Mouse (Mus musculus): Measurements from ENCODE around the gene Rab31. TPM values are rescaled to one million over a fixed set of nuclear protein-coding genes. Genes with fewer than 3 reads are reported as not detected.

Gene Rab31
- polyA plus RNA-seq, 1 experiment from 2014 or later = 28.3 TPM

DNA sequence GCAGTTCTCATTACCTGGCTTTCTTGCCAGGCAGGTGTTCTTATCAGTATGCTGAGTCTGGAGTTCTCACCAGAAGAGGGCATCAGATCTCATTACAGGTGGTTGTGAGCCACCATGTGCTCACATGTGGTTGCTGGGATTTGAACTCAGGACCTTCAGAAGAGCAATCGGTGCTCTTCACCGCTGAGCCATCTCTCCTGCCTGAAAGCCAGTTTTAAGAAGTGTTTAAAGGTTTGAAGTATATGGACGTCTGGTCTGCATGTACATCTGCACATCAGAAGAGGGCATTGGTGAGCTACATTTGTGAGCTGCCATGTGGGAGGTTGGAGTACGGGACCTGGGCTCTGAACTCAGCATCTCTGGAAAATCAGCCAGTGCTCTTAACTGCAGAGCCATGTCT, 1.1 kb upstream of the Rab31 start:
- 71% methylated on average over 4 of the region's 4 CpGs for WGBS
- Histone ChIP-seq H3K9me3 (replicated peaks; ENCODE audit: control insufficient read depth, low read length) (no peaks in the 10 kb centered on the region), H3K27me3 (ENCODE audit: control insufficient read depth, insufficient read depth, low read length) (no peaks in the 10 kb centered on the region), H3K27ac (ENCODE audit: low read length) (no peak overlapping the region), H3K4me1 (ENCODE audit: control insufficient read depth, insufficient read depth, low read length) (peaks cover 19% of the 10 kb centered on the region), H3K9ac (ENCODE audit: low read length) (no peak overlapping the region), H3K4me2 (ENCODE audit: low read depth, low read length) (no peak overlapping the region), H3K4me3 (ENCODE audit: low read length) (no peak overlapping the region), H3K36me3 (ENCODE audit: control insufficient read depth, insufficient read depth) (no peaks in the 10 kb centered on the region)
- ATAC-seq (replicated peaks; ENCODE audit: extremely low read depth, insufficient read depth, low FRiP score) = no peak

DNA sequence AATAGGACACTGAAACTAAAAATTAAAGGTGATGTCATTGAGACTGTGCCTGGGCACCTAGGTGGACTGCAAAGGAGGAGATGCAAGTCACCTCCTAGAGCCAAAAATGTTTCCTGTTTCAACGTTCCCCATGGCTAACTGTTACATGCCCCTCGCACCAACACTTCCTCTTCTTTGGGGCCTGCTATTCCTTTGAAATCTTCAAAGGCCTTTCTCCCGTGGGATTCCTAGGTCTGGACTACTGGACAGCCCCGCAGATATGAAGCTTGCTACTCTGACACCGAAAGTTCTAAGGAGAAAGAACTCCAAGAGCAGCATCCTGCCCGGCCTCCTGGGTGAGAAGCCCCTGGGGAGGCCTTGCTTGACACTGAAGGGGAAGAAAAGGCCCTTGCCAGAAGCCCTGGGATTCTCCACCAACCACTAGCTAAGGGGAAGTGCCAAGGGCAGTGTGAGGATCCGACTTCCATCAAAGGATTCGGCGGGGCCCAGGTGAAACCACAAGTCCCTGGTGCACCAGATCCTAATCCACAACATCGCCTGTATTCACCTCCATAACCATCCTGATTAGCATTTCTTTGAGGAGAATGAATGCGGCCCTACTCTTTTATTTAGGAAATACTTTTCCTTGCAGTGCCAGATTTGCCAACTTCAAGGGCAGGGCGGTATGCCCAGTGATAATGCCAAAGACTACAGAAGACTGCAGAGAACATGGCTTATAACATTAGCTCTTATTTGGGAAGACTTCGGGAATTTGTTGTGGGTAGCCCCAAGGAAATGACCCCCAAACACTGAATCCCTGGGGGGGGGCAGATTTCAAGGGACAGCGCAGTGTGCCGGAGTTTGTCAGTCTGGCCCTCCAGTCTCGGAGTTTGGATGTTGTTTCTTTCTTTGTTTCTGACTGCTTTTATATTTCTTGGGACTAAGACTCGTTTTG, 1.3 kb downstream of the Rab31 start:
- Histone ChIP-seq H3K9ac (ENCODE audit: low read length) (peak overlapping the region; percentile 84), H3K4me1 (ENCODE audit: control insufficient read depth, insufficient read depth, low read length) (peaks cover 26% of the 10 kb centered on the region), H3K4me3 (ENCODE audit: low read length) (peak overlapping the region; percentile 85), H3K27ac (ENCODE audit: low read length) (no peak overlapping the region), H3K27me3 (ENCODE audit: control insufficient read depth, insufficient read depth, low read length) (no peaks in the 10 kb centered on the region), H3K9me3 (replicated peaks; ENCODE audit: control insufficient read depth, low read length) (no peaks in the 10 kb centered on the region), H3K36me3 (ENCODE audit: control insufficient read depth, insufficient read depth) (no peaks in the 10 kb centered on the region), H3K4me2 (ENCODE audit: low read depth, low read length) (peak overlapping the region; percentile 97)
- 37% methylated on average over 17 of the region's 17 CpGs for WGBS
- ATAC-seq (replicated peaks; ENCODE audit: extremely low read depth, insufficient read depth, low FRiP score) = no peak

DNA sequence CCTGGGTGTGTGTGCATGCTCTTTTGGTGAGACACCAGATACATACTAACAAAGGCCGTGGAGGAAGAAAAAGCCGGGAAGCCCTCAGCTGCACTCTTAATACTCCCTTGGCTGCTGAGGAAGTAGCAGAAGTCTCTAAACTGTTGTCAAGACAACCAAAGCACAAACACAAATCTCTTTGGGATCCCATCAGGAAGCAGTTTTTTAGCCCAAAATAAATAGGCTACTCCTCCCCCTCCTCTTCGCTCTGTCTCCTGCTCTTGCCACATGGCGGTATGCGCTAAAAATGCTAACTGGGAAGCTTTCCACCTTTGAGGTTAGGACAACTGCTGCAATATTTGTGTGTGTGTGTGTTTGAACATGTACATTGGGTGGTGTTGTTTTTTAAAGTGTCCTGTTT, 4.1 kb downstream of the Rab31 start:
- Histone ChIP-seq H3K9ac (ENCODE audit: low read length) (no peak overlapping the region), H3K36me3 (ENCODE audit: control insufficient read depth, insufficient read depth) (no peaks in the 10 kb centered on the region), H3K9me3 (replicated peaks; ENCODE audit: control insufficient read depth, low read length) (no peaks in the 10 kb centered on the region), H3K4me1 (ENCODE audit: control insufficient read depth, insufficient read depth, low read length) (peaks cover 26% of the 10 kb centered on the region), H3K27me3 (ENCODE audit: control insufficient read depth, insufficient read depth, low read length) (no peaks in the 10 kb centered on the region), H3K27ac (ENCODE audit: low read length) (no peak overlapping the region), H3K4me3 (ENCODE audit: low read length) (no peak overlapping the region), H3K4me2 (ENCODE audit: low read depth, low read length) (no peak overlapping the region)
- WGBS = 66% methylated on average over 5 of the region's 5 CpGs
- no peak for ATAC-seq (replicated peaks; ENCODE audit: extremely low read depth, insufficient read depth, low FRiP score)

DNA sequence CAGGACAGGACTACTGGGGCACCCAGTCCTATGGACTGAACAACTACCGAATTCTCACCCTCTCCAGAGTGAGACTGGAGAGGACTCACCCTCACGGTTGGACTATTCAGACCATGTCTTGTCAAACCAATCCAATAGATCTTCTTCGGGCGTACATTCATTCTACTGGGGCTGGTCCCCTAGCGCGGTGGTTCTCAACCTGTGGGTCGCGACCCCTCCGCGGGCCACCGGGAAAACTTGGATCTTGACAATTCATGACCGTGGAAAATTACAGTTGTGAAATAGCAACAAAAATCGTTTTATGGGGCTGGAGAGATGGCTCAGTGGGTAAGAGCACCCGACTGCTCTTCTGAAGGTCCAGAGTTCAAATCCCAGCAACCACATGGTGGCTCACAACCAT, 9.3 kb downstream of the Rab31 start:
- no peaks in the 10 kb centered on the region for H3K9me3 ChIP-seq (replicated peaks; ENCODE audit: control insufficient read depth, low read length)
- 95% methylated on average over 14 of the region's 14 CpGs for WGBS
- no peak for ATAC-seq (replicated peaks; ENCODE audit: extremely low read depth, insufficient read depth, low FRiP score)

DNA sequence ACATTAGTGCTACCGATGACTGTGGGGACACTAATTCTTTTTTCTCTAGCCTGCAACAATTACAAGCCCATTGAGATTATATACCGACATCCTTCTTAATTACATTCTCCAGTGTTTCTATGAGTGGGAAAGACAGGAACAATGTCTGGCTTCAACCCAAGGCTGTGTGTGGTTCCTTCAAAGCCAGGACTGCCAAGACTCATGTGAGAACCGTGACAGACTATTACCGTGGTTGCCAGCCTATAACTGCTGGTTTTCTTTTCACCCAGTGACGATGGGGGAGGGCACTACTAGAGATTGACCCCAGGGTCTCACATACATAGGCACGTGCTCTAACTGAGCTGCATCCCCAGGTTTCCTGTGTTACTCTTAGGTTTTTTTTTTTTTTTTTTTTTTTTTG, 15.4 kb downstream of the Rab31 start:
- no peak overlapping the region for H3K9ac ChIP-seq (ENCODE audit: low read length)
- H3K27ac ChIP-seq (ENCODE audit: low read length) = no peak overlapping the region
- no peak overlapping the region for H3K4me2 ChIP-seq (ENCODE audit: low read depth, low read length)
- no peak overlapping the region for H3K4me3 ChIP-seq (ENCODE audit: low read length)
- H3K4me1 ChIP-seq (ENCODE audit: control insufficient read depth, insufficient read depth, low read length) = peaks cover 4% of the 10 kb centered on the region; the same call in 1 of the 2 replicates
- no peak for ATAC-seq (replicated peaks; ENCODE audit: extremely low read depth, insufficient read depth, low FRiP score)
- peaks cover 7% of the 10 kb centered on the region for H3K36me3 ChIP-seq (ENCODE audit: control insufficient read depth, insufficient read depth)
- H3K27me3 ChIP-seq (ENCODE audit: control insufficient read depth, insufficient read depth, low read length) = no peaks in the 10 kb centered on the region
- 63% methylated on average over 6 of the region's 6 CpGs for WGBS
- peaks cover 5% of the 10 kb centered on the region for H3K9me3 ChIP-seq (replicated peaks; ENCODE audit: control insufficient read depth, low read length)

More for the DNA sequence above, 9.3 kb downstream of the Rab31 start:
- H3K27me3 ChIP-seq (ENCODE audit: control insufficient read depth, insufficient read depth, low read length) = no peaks in the 10 kb centered on the region
- H3K4me2 ChIP-seq (ENCODE audit: low read depth, low read length) = no peak overlapping the region
- no peak overlapping the region for H3K27ac ChIP-seq (ENCODE audit: low read length)
- H3K9ac ChIP-seq (ENCODE audit: low read length) = no peak overlapping the region
- no peak overlapping the region for H3K4me3 ChIP-seq (ENCODE audit: low read length)
- H3K36me3 ChIP-seq (ENCODE audit: control insufficient read depth, insufficient read depth) = peaks cover 2% of the 10 kb centered on the region; the same call in 1 of the 2 replicates
- peaks cover 4% of the 10 kb centered on the region; the same call in 1 of the 2 replicates for H3K4me1 ChIP-seq (ENCODE audit: control insufficient read depth, insufficient read depth, low read length)

DNA sequence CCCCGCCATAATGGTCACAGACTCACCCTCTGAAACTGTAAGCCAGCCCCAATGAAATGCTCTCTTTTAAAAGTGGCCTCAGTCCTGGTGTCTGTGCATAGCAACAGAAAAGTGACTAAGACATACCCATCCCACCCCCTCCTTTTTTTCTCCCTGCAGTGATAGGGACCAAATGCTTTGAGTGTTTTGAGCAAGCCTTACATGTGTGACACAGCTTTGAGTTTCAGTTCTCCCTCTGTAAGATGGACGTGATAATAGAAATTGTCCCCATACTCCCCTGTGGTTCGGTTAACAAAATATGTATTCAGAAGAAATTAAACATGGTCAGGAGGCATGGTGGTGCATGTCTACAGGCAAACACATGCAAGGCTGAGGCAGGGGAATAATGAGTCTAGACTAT, 16.7 kb downstream of the Rab31 start:
- H3K4me2 ChIP-seq (ENCODE audit: low read depth, low read length) = no peak overlapping the region
- peaks cover 7% of the 10 kb centered on the region for H3K36me3 ChIP-seq (ENCODE audit: control insufficient read depth, insufficient read depth)
- H3K4me3 ChIP-seq (ENCODE audit: low read length) = no peak overlapping the region
- H3K27ac ChIP-seq (ENCODE audit: low read length) = no peak overlapping the region
- H3K9me3 ChIP-seq (replicated peaks; ENCODE audit: control insufficient read depth, low read length) = peaks cover 7% of the 10 kb centered on the region
- no peak overlapping the region for H3K9ac ChIP-seq (ENCODE audit: low read length)
- no peaks in the 10 kb centered on the region for H3K27me3 ChIP-seq (ENCODE audit: control insufficient read depth, insufficient read depth, low read length)
- H3K4me1 ChIP-seq (ENCODE audit: control insufficient read depth, insufficient read depth, low read length) = peaks cover 4% of the 10 kb centered on the region; the same call in 1 of the 2 replicates
- WGBS = 92% methylated on average over 3 of the region's 3 CpGs
- ATAC-seq (replicated peaks; ENCODE audit: extremely low read depth, insufficient read depth, low FRiP score) = no peak

DNA sequence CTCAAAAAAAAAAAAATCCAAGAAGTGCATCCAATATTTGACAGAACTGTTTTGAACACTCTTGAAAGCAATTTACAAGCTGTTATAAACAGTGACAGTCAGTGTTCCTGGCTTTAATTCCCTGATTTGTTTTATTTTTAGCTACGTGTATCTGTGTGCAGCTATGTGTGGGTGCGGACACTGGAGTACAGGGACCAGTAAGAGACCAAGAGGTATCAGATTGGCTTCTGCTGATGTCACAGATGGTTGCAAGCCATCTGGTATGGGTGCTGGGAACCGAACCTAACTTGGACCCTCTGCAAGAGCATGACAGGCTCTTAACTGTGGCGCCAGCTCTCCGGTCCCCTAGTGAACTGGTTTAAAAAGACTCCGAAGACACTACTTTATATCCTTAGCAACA, 19.4 kb downstream of the Rab31 start:
- Histone ChIP-seq H3K4me2 (ENCODE audit: low read depth, low read length) (no peak overlapping the region), H3K9me3 (replicated peaks; ENCODE audit: control insufficient read depth, low read length) (peaks cover 11% of the 10 kb centered on the region), H3K4me1 (ENCODE audit: control insufficient read depth, insufficient read depth, low read length) (peaks cover 4% of the 10 kb centered on the region; the same call in 1 of the 2 replicates), H3K9ac (ENCODE audit: low read length) (no peak overlapping the region), H3K4me3 (ENCODE audit: low read length) (no peak overlapping the region), H3K27me3 (ENCODE audit: control insufficient read depth, insufficient read depth, low read length) (no peaks in the 10 kb centered on the region), H3K36me3 (ENCODE audit: control insufficient read depth, insufficient read depth) (peaks cover 10% of the 10 kb centered on the region), H3K27ac (ENCODE audit: low read length) (no peak overlapping the region)
- ATAC-seq (replicated peaks; ENCODE audit: extremely low read depth, insufficient read depth, low FRiP score) = no peak
- 87% methylated on average over 6 of the region's 6 CpGs for WGBS

DNA sequence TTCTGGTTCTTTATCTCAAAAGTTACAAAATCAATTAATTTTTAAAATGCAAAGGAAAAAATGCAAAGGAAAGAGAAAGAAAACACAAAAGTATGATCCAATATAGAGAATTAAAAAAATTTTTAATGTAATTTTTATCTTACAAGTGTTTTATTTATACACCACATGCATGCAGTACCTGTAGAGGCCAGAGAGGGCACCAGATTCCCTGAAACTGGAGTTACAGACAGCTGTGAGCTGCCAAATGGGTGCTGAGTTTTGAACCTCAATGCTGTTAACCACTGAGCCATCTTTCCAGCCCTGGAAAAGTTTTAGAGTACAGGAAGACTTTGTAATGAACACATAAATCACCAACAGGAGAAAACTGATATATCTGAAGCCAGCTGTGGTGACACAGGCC, 22.3 kb downstream of the Rab31 start:
- Histone ChIP-seq H3K4me1 (ENCODE audit: control insufficient read depth, insufficient read depth, low read length) (peaks cover 4% of the 10 kb centered on the region; the same call in 1 of the 2 replicates), H3K9ac (ENCODE audit: low read length) (no peak overlapping the region), H3K27ac (ENCODE audit: low read length) (no peak overlapping the region), H3K4me2 (ENCODE audit: low read depth, low read length) (no peak overlapping the region), H3K4me3 (ENCODE audit: low read length) (no peak overlapping the region), H3K9me3 (replicated peaks; ENCODE audit: control insufficient read depth, low read length) (peaks cover 11% of the 10 kb centered on the region), H3K27me3 (ENCODE audit: control insufficient read depth, insufficient read depth, low read length) (no peaks in the 10 kb centered on the region), H3K36me3 (ENCODE audit: control insufficient read depth, insufficient read depth) (peaks cover 10% of the 10 kb centered on the region)
- ATAC-seq (replicated peaks; ENCODE audit: extremely low read depth, insufficient read depth, low FRiP score) = no peak

DNA sequence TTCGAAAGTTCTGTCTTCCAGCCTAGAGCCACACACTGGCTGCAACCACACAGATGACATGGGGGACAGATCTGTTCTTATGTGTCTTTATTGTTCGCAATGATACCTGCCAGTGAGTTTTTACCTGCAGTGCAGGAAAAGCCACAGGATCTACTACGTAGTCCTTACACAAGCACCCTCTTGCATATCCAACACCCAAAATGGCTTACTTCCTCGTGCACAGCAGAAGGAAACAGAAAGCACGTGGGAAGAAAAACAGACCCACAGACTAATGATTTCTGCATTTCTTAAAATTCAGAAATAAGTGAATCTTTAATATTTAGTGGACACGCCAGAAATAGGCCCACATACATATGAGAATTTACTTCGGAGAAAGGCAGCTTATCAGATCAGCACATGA, 22.7 kb downstream of the Rab31 start:
- H3K9me3 ChIP-seq (replicated peaks; ENCODE audit: control insufficient read depth, low read length) = peaks cover 11% of the 10 kb centered on the region
- no peak overlapping the region for H3K4me3 ChIP-seq (ENCODE audit: low read length)
- no peaks in the 10 kb centered on the region for H3K27me3 ChIP-seq (ENCODE audit: control insufficient read depth, insufficient read depth, low read length)
- H3K4me1 ChIP-seq (ENCODE audit: control insufficient read depth, insufficient read depth, low read length) = peaks cover 4% of the 10 kb centered on the region; the same call in 1 of the 2 replicates
- no peak overlapping the region for H3K4me2 ChIP-seq (ENCODE audit: low read depth, low read length)
- no peak overlapping the region for H3K9ac ChIP-seq (ENCODE audit: low read length)
- ATAC-seq (replicated peaks; ENCODE audit: extremely low read depth, insufficient read depth, low FRiP score) = no peak
- no peak overlapping the region for H3K27ac ChIP-seq (ENCODE audit: low read length)
- peaks cover 8% of the 10 kb centered on the region for H3K36me3 ChIP-seq (ENCODE audit: control insufficient read depth, insufficient read depth)
- WGBS = 91% methylated on average over 7 of the region's 7 CpGs

Measured in heart, embryonic 16.5 days (tissue).